Mouse (Mus musculus): ENCODE data around the gene Ube2v1. TPM values are rescaled to one million over a fixed set of nuclear protein-coding genes. Genes with fewer than 3 reads are reported as not detected.
"Not testable (repeated sequence)": the region's sequence is repeated elsewhere in the genome, so short reads cannot be mapped to it uniquely, and the experiment has no call there.

Ube2v1 gene
- total RNA-seq, 1 experiment from 2014 or later: 44.9 TPM

- no peak for ATAC-seq (replicated peaks in 1 of 2; ENCODE audit: insufficient read depth in 1 of 2, low FRiP score in 2 of 2, low TSS enrichment in 1 of 2, low read depth in 1 of 2, poor library complexity in 2 of 2, severe bottlenecking in 2 of 2)
These were observed 26.8 kb upstream of the Ube2v1 start for GRCm38 (mm10) chr2:167658712-167659111.

GRCm38 (mm10) chr2:167657973-167658372 is 26.1 kb upstream of the Ube2v1 start:
- no peak for ATAC-seq (replicated peaks in 1 of 2; ENCODE audit: insufficient read depth in 1 of 2, low FRiP score in 2 of 2, low TSS enrichment in 1 of 2, low read depth in 1 of 2, poor library complexity in 2 of 2, severe bottlenecking in 2 of 2)

- peak; percentile 75 to 80 for ATAC-seq (replicated peaks in 1 of 2; ENCODE audit: insufficient read depth in 1 of 2, low FRiP score in 2 of 2, low TSS enrichment in 1 of 2, low read depth in 1 of 2, poor library complexity in 2 of 2, severe bottlenecking in 2 of 2)
These were observed 25.0 kb upstream of the Ube2v1 start for GRCm38 (mm10) chr2:167656629-167657478.

GRCm38 (mm10) chr2:167654911-167655600 is 23.2 kb upstream of the Ube2v1 start:
- no peak for ATAC-seq (replicated peaks in 1 of 2; ENCODE audit: insufficient read depth in 1 of 2, low FRiP score in 2 of 2, low TSS enrichment in 1 of 2, low read depth in 1 of 2, poor library complexity in 2 of 2, severe bottlenecking in 2 of 2)

- ATAC-seq (replicated peaks in 1 of 2; ENCODE audit: insufficient read depth in 1 of 2, low FRiP score in 2 of 2, low TSS enrichment in 1 of 2, low read depth in 1 of 2, poor library complexity in 2 of 2, severe bottlenecking in 2 of 2): no peak
These were observed 20.8 kb upstream of the Ube2v1 start for GRCm38 (mm10) chr2:167652694-167653093.

- no peak for ATAC-seq (replicated peaks in 1 of 2; ENCODE audit: insufficient read depth in 1 of 2, low FRiP score in 2 of 2, low TSS enrichment in 1 of 2, low read depth in 1 of 2, poor library complexity in 2 of 2, severe bottlenecking in 2 of 2)
These were observed 19.7 kb upstream of the Ube2v1 start for GRCm38 (mm10) chr2:167651622-167652021.

GRCm38 (mm10) chr2:167649290-167650032 is 17.6 kb upstream of the Ube2v1 start:
- ATAC-seq (replicated peaks in 1 of 2; ENCODE audit: insufficient read depth in 1 of 2, low FRiP score in 2 of 2, low TSS enrichment in 1 of 2, low read depth in 1 of 2, poor library complexity in 2 of 2, severe bottlenecking in 2 of 2): peak; percentile 13 to 68; a peak in 2 of 4 replicates

- ATAC-seq (replicated peaks in 1 of 2; ENCODE audit: insufficient read depth in 1 of 2, low FRiP score in 2 of 2, low TSS enrichment in 1 of 2, low read depth in 1 of 2, poor library complexity in 2 of 2, severe bottlenecking in 2 of 2): no peak
These were observed 14.5 kb upstream of the Ube2v1 start for GRCm38 (mm10) chr2:167646411-167646810.

GRCm38 (mm10) chr2:167643356-167644052 is 11.6 kb upstream of the Ube2v1 start:
- not testable (repeated sequence) for ATAC-seq (replicated peaks in 1 of 2; ENCODE audit: insufficient read depth in 1 of 2, low FRiP score in 2 of 2, low TSS enrichment in 1 of 2, low read depth in 1 of 2, poor library complexity in 2 of 2, severe bottlenecking in 2 of 2)

GRCm38 (mm10) chr2:167642164-167642563 is 10.3 kb upstream of the Ube2v1 start:
- no peak for ATAC-seq (replicated peaks in 1 of 2; ENCODE audit: insufficient read depth in 1 of 2, low FRiP score in 2 of 2, low TSS enrichment in 1 of 2, low read depth in 1 of 2, poor library complexity in 2 of 2, severe bottlenecking in 2 of 2)

GRCm38 (mm10) chr2:167641337-167641736 is 9.4 kb upstream of the Ube2v1 start:
- peak; percentile 81 for ATAC-seq (replicated peaks in 1 of 2; ENCODE audit: insufficient read depth in 1 of 2, low FRiP score in 2 of 2, low TSS enrichment in 1 of 2, low read depth in 1 of 2, poor library complexity in 2 of 2, severe bottlenecking in 2 of 2)

- no peak; a peak in 1 of 4 replicates for ATAC-seq (replicated peaks in 1 of 2; ENCODE audit: insufficient read depth in 1 of 2, low FRiP score in 2 of 2, low TSS enrichment in 1 of 2, low read depth in 1 of 2, poor library complexity in 2 of 2, severe bottlenecking in 2 of 2)
These were observed 8.4 kb upstream of the Ube2v1 start for GRCm38 (mm10) chr2:167640279-167640678.

GRCm38 (mm10) chr2:167634865-167635512 is 3.1 kb upstream of the Ube2v1 start:
- ATAC-seq (replicated peaks in 1 of 2; ENCODE audit: insufficient read depth in 1 of 2, low FRiP score in 2 of 2, low TSS enrichment in 1 of 2, low read depth in 1 of 2, poor library complexity in 2 of 2, severe bottlenecking in 2 of 2): no peak

GRCm38 (mm10) chr2:167634338-167634770 is 2.5 kb upstream of the Ube2v1 start:
- peak; percentile 84 to 90 for ATAC-seq (replicated peaks in 1 of 2; ENCODE audit: insufficient read depth in 1 of 2, low FRiP score in 2 of 2, low TSS enrichment in 1 of 2, low read depth in 1 of 2, poor library complexity in 2 of 2, severe bottlenecking in 2 of 2)

- no peak for ATAC-seq (replicated peaks in 1 of 2; ENCODE audit: insufficient read depth in 1 of 2, low FRiP score in 2 of 2, low TSS enrichment in 1 of 2, low read depth in 1 of 2, poor library complexity in 2 of 2, severe bottlenecking in 2 of 2)
These were observed 1.6 kb upstream of the Ube2v1 start for GRCm38 (mm10) chr2:167633537-167633872.

- no peak for ATAC-seq (replicated peaks in 1 of 2; ENCODE audit: insufficient read depth in 1 of 2, low FRiP score in 2 of 2, low TSS enrichment in 1 of 2, low read depth in 1 of 2, poor library complexity in 2 of 2, severe bottlenecking in 2 of 2)
These were observed 1.0 kb upstream of the Ube2v1 start for GRCm38 (mm10) chr2:167632731-167633536.
